Mouse (Mus musculus) cerebellum, adult 9-11 months (tissue): Measurements from ENCODE around the gene Cacna2d3.

Experiments
- DNase-seq: peaks from one replicate; pipeline ENCODE4 v3.0.0; 2022

Gene Cacna2d3

DNA sequence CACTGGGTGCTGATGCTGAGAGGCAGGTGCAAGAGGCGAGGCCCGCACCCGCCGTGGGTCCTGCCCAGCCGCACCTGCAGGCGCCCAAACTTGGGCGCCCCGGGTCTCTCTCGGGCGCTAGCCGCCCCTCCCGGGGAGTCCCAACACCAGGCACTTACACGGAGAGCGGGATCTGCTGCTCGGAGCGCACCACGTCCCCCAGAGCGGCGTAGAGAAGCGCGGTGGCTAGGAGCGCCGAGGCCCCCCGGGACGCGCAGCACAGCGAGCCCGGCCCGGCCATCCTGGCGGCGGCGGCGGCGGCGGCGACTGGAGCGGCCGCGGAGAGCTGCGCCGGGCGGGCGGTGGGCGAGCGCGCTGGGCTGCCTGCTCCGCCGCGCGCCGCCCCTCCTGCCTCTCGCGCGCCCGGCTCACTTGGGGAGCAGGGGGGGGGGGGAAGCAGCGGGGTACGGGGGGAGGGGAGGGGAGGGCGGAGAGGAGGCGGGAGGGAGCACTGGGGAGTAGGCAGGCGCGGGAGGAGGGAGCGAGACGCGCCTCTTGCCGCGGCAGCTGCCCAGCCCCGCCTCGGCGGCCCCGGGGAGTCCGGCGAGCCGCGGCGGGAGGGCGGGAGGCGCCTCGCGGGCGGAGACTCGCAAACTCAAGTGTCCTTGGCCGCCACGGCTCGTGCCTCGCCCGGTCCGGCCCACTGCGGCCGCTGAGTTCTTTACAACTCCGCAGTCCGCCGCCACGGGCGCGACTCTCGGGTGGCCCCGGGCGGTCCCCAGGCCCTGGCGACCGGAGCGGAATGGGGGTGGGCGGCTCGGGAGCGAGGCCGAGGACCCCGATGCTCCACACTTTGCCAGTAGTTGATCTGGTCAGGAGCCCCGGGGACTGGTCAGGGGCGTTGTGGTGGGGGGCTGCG, at the start of gene Cacna2d3:
Cacna2d3 (minus strand) TSS at position 377 of the 898 bp plus-strand sequence.
- peak; percentile 43 for DNase-seq

DNA sequence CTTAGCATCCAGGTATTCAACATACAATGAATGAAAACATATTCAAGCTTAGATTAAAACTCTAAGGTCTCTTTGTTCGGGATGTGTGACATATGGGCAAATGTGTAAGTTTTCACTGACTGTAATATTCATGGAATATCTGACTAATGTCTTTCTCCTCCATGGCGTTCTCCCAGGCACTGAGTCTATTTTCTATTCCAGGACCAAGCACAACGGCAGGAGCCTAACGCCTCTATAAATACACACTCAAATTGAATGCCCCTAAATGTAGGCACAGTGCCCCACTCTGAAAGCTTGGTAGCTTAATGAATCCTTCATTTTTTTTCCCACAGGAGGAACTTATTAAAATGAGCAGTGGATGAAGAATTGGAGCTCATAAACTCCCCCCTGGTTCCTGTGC, 47.8 kb upstream of the Cacna2d3 start:
- DNase-seq, result no peak

DNA sequence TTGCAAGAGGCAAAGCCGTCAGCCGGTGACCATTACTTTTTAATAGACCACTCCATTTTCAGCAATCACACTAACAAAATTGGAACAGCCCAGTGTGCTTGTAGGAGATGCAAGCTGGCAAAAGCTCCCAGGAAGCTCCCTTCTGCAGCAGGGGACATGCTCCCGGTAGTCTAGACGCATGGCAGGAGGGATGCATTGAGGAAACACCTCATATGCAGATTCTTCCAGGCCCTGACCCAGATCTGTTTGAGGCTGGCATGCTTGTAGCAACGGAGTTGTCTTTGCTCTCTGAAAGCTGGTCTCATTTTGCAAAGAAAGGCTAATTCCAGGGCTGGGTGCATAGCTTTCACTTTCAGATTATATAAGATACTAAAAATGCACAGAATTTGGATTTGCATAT, 31.2 kb upstream of the Cacna2d3 start:
- DNase-seq, result no peak

DNA sequence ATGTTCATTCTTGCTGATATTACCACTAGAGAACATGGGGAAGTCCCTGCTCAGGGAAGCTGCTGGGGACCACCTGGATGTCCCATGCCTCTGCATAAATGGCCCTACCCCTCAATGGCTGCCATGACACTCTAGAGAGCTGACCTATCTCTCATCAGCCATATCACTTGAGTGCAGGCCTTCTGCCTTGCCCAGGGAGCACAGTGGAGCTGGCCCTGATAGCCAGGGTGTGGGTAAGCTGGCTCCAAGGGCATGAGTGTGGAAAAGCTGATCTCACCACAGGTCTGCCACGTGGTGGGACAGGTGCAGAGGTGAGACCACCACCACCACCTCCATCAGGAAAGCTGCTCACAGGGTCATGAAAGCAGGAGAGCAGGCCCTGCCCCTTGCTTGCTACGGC, 17.1 kb upstream of the Cacna2d3 start:
- DNase-seq, result no peak

DNA sequence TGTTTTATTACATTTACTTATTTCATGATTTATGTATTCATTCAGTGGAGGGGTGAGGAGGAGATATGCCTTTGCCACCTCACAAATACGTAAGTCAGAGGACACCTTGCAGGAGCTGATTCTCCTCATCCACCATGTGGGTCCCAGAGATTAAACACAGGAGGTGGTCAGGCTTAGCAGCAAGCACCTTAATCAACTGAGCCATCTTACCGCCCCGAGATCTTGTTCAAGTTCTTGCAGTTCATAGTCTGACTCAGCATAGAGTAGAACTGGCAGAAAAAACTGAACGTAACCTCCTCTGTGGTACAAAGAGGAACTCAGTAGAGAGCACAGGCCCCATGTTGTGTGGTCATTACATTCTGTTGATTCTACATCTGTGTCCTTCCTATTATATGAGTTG, 8.6 kb upstream of the Cacna2d3 start:
- no peak for DNase-seq

DNA sequence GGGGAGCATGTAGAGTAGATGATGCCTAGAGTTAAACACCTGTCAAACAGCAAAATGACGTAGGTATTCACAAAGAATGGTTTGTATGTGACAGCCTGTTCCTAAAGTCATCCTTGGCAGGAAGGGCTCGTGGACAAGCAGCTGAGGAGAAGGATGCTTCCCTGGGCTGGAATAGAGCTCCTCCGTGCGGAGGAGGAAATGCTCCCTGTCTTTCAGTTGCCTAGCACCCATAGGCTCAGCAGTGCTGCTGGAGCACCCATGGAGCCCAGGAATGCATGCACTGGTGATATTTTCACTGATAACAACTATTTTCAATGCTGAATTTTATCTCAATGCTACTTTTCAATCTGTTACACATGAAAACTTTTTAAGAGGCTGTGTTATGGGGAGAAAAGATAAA, 7.3 kb upstream of the Cacna2d3 start:
- no peak for DNase-seq

DNA sequence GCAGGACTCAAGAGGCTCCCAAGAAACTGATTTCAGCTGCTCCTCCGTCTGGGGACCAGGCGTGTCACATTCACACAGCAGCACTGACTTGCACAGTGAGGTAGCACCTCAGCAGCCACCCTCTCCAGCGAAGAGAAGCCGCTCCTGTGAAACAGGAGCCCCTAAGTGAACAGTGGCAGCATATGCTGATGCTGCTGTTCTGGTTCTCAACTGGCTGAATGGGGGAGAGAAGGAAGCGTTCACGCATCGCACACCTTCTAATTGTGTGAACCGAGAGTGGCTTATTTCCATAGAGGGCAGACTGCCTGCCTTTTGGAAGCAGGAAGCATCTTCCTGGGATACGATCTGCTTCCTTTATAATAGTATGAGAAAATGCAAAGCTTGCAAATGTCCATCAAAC, 5.9 kb upstream of the Cacna2d3 start:
- no peak for DNase-seq

DNA sequence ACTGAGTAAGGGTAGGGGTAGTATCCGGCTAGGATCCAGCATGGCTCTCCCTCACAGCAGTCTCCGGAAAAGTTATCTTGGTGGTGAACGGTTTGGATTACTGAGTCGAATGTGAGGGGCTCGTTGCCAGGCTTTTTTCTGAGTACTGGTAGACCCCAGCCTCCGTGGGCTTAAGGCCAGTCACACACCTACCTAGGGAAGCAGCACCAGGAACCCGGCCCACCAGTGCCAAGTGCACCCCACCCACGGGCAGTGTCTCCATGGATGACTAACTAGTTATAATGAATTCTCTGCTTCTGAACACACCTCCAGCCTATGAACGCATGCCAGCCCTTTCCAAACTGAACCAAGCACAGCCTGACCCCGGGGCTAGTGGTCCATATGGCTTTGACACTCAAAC, 1.6 kb upstream of the Cacna2d3 start:
- peak; percentile 44 for DNase-seq

DNA sequence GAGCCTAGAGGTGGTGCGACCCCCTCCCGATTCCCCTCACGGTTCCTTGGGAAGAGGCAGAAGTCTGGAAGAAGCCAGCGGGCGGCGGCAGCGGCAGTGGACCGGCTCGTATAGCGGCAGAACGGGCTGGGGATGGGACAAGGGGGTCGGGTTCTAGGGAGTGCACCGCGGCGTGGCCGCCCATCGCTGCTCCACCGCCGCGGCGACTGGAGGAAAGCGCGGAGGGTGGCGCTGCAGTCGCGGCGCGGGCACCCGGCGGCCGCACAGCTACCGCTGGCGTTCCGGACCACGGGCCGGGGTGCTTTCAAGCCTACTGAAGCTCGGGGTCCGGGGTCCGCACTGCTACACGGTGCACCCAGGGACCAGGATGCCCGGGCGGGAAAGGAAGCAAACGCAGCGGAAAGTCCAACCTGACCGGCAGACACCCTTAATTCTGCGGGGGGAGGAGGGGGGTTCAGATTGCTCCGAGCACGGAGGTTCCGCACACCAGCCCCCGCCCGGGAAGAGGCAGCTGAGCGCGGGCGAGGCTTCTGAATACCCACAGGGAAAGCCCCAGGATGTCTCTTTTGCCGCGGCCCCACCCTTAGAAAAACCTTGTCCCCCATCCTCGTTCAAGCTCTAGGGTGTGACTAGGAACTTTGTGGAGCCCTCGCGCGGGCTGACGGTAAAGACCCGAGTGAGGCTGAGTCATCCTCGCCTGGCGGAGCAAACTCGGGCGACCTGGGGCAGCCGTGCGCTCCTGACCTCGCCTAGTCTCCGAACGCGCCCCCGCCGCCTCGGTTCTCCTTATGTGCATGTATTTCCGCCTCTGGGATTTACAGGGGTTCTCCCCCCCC, 940 bp upstream of the Cacna2d3 start:
- peak; percentile 22 for DNase-seq

DNA sequence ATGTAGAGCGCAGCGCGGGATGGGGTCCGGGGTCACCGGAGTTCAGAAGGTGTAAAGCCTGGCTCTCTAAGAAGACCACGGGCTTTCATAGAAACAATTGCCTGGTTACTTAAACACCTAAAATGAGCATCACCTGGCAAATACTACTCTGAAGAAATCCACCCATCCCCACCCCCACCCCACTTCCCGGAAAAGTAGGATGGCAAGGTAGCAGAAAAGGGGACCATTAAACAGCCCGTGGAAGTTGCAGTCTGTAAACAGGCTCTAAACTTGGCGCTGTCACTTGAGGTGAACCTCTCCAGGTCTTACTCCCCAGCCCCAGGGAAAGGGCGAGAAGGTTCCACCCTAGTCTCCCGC, 555 bp downstream of the Cacna2d3 start:
- DNase-seq, result no peak

DNA sequence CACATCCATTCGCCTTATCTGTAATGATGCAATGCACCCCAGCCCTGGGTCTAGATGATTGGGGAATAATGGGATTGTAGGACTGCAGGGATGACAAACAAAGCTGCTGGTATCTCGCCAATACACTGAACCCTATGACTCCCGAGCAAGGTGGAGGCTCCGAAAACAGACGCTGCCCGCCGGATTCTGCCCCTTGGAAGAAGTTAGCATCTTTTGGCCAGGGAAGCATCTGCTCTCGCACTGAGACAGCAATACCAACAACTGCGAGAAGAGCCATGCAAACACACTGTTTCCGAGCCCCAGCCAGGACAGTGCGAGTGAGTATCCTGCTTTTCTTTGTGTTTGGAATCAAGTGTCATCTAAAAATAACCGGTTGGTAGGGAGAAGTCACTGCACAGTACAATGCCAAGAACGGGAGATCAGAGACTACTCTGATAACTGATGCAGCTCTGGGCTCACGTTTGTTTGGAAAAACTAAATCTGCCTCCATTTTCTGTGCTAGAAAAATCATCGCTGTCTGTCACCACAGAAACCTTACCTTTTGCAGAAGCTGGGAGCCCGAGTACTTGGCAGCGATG, 1.2 kb downstream of the Cacna2d3 start:
- peak; percentile 35 for DNase-seq

DNA sequence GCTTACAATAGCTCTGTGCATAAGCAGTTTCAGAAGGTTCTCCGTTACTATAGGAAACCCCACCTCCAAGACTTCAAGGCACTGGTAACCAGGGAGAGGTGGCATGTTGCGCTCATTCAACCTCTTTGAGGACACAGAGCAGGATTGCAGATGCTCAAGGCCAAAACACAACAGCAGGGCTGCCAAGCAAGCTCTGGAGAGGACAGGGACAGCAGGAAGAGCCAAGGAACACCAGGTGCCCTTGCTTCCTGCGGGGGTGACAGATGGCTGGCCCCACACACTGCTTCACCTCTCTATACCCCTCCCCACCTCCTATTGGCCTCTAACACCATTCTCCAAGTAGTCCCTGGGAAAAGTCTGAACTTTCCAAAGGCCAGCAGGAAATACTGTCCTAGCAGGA, 9.0 kb downstream of the Cacna2d3 start:
- DNase-seq, result peak; percentile 52

DNA sequence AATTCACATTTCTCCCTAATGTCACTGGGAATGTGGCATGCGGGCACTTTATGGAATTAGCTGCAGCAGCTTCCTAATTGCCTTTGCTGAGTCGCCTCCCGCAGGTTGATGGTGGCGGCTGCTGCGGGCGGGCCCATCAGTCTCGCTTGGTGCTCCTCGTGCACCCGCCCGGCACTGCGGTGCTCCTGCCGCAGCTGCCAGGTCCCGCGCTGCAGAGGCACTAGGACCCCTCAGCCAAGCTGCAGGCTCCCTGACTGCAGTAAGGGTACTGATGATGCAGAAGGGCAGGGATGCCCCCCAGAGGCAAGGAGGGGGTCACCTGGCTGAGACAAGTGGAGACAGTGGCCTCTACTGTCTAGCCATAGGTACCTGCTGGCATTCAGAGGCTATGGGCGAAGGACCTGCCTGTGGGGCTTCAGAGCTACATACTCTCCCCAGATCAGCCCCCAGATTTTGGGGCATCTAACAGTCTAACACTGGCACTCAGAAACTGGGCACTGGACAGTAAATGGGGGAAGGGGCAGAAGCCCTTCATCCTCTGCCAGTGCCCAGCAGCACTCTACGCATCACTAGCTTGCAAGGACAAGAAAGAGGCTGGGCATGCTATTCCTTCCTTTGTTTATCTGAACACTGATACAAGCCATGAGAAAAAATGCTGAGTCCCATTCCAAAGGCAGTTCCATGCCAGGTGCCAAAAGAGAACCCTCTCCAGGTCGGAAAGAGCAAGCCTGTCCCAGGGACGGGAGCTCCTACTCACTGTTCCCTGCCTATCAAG, 13.9 kb downstream of the Cacna2d3 start:
- peak; percentile 18 for DNase-seq

DNA sequence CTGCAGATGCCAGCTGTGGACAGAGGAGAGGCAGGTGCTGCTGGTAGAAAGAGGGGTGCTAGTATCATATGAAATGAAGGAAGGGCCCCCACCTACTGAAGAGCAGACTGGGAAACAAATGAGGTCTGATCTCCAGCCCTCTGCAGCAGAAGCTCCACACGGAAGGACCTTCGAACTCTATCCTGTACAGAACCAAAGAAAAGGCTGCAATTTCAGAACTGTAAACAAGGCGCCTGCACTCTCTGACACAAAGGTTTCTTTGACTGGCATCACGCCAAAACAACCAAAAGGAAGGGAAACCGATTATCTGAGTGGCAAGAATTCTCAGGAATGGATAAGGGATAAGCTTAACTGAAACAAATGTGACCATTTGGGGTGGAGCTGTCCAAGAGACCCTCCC, 18.9 kb downstream of the Cacna2d3 start:
- no peak for DNase-seq

DNA sequence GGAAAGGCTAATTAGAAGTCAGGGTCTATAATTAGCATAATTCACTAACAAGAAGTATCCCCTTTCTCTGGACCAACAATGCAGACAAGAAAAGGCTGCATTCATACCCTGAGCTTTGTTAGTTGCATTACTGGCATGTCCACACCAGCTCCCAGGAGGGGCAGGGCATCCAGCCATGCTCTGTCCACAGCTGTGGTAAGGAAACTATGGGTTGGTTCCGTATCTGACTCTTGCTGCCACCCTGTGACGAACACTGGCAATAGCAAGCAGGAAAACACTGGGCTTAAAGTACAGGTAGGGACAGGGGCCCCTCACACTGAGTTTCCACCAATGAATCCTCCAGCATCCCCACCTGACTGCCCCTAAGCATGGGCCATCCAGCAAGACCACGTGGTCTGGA, 25.5 kb downstream of the Cacna2d3 start:
- DNase-seq, result peak; percentile 53

DNA sequence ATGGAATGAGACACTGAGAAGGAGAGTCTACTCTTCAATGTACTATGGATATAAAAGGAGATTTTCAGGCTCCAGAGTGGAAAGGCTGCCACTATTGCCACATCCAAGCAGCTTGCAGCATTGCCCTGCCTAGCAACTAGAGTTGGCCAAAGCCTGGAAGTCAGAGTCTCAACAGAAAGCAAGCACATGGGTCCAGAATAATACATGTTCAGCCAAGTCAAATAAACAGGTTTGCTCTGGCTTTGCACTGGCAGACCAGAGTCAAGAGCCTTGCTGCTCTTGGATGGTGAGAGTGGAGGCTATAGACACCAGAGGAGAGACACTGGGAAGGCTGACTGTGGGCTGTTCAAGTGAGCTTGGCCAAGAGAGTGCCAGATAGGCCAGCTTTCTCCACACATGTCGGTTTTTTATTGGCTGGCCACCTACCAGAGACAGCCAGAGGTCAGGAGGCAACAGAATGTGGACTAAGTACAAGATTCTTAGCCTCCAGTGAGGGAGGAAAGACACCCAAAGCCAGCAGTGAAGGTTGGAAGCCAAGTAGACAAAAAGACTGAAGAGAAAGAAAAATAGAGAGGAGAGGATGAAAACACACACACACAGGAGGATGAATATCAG, 49.1 kb downstream of the Cacna2d3 start:
- DNase-seq, result no peak

DNA sequence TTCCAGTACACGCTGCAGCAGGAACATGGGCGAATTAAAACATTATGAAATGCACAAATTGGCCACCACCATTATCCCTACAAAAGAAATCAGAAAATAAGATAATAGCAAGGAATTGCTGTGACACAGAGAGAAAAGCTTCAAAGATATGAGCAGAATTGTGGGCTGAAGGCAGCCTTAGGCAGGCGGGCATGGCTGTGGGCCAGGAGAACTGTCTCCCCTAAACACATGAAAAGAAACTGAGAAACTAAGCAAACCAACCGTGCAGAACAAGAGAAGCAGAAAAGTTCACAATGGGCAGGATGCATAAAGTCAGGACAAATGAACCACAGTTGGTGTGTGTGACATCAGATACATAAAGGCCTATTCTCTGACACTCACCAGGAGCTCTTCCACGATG, 51.8 kb downstream of the Cacna2d3 start:
- DNase-seq, result no peak

DNA sequence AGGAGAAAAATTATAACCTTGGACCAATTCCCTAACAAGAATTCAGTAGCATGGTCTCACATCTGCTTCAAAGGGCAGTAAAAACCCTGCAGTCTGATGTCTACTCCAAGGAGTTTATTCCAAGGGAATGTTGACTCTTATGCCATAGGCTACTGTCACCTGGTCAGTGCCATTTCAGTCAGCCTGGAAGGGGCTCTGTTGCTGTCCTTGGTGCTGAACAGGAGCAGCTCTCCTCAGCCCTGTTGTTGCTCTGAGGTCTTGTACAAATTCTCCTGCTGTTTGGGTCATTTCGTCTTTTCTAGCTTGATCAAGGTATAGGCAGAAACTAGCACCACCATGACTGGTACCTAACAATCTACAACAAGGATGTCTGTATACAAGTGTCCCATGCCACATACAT, 64.7 kb downstream of the Cacna2d3 start:
- DNase-seq, result no peak

DNA sequence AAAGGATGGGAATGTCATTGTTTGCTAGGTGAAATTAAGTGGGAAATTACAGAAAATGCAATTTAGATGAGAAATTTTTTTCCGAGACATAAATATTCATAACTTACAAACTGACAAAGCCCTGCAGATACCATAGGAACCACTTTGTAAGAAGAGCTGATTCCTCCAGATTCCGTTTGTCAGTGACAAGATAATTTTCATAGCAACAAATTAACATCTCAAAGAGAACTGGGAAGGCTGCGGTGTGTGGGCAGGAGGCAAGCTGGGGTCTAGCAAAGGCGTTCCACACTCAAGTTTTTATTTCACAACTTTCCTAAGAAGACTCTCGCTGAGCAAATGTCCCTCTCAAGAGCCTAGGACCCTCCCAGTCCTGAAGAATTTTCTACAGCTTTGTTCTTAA, 71.1 kb downstream of the Cacna2d3 start:
- no peak for DNase-seq

DNA sequence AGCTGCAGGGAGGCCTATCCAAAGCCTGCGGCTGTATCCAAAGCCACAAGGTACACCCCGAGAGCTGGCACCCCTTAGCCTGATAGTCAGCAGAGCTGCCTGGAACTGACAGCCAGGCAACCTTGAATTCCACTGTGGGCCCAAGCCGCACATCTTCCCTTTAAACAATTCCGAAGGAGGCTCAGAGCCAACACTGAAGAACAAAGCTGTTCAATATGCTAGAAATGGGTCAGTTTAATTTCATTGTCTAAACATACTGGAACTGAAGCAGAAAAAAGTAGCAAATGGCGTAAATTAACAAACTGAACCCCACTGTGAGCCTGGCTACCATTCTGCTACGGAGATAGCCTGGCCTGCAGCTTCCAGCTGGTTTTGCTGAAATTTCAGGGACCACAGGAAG, 72.9 kb downstream of the Cacna2d3 start:
- DNase-seq, result peak; percentile 86

DNA sequence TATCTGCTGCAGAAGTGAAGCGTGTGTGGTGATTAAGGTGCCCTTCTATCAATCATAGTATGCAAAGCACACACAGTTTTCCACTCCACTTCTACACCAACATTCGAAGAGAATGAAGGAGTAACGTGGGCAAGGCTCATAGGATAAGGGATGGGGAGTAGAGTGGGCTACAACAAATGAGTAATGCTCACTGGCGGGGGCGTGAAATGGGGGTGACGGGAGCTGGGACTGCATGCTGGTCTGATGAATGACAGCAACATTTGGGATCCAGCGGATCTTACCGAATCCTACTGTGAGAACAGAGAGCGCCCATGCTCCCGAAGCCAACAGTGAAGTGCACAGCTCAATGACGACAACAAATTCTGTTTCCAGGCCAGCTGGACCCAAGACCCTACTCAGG, 76.2 kb downstream of the Cacna2d3 start:
- DNase-seq, result no peak

DNA sequence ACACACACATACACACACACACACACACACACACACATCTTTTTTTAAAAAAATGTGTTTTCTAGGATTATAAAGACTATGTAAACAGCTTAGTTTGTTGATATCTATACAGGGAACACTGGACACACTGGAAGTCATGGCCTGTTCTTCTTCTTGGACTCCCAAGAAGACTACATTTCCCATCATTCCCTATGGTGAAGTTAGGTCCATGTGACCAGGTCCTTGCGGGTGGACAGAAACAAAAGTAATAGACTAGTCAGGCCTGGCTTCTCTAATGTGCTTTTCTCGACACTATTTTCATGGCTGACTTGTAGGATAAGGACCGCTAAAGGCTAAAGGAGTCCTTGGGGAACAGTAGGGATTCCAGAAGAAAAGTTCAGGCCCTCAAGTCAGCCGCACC, 78.4 kb downstream of the Cacna2d3 start:
- DNase-seq, result no peak

DNA sequence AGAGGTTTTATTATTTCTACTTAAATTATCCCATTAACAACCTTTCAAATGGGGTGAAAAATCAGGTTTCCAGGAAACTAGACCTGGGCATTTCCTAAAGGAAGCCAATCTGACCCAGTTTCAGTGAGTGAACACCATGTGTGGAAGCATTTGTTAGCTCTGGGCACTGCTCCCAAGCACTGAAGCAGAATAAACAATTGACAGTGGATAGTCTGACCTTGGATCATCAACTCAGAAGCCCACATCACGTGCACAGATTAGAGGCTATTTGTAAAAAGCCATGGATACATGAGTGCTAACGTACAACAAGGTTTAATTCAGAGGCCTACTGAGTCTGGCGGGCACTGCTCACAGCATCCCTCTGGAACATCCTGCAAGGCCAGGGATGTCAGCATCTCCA, 82.4 kb downstream of the Cacna2d3 start:
- peak; percentile 81 for DNase-seq
